Mouse (Mus musculus): ENCODE measurements at regions not wholly inside any gene's neighbourhood (a gene's known extent, or its start where the extent isn't known, plus 50 kb on each side); places are given as distances from the start of the nearest gene placed in this dataset.

DNA sequence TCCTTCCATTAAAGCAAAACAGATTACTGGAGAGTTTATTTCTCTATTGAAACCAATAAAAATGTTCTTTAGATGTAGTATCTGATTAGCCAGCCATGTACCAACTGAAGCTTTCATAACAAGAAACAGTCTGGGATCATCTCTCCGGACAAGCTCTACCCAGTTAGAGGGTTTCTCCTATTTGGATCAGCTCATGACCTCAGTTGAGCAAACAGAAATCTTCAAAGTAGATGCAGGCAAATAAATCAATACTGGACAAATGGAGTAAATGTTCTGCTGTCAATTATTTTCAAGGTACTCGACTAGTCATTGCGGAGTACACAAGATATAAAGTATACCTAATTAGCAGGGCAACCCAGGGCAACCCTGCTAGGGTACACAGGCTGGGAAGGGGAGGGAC lies 67.4 kb downstream of the Avpr1a start:
- no peak for DNase-seq

DNA sequence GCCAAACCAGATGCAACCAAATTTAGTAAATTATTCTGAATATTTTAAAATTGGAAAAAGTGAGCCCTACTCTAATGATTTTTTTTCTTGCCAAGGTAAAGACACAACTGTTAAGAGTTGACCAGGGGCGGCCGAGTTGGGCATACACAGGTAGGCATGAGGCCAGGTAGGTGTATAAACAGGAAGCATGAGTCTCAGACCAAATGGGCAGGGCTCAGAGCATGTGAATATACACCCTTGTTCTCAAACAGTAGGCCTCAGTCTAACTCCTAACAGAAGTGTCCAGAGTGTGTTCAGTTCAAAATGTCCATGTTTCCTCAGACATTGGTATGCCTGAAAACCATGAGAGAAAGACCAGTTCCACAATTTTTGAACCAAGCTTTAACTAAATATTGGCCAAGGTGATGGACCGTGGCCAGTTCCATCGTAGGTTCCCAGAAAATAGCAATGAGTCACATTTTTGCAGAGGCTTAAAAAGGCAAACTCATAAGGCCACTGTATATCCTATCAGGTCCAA lies 71.0 kb downstream of the Avpr1a start:
- DNase-seq: no peak

DNA sequence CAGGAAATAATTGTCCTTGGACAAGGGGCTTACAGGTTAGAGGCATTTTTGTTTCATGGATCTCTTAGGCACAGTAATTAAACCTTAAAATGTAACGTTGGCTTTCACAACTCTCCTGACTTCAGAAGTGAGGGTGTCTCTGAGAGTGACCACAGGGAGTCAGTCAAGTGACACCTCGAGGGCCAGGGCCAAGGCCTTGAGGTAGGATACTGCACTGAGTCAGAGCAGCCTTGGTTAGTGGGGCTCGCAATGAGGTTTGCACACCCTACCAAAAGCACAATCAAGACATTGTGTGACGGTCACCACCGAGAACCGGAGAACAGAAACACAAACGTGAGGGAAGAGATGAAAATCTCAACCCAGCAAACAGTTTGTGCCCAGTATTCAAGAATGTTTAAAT lies 71.7 kb downstream of the Avpr1a start:
- DNase-seq: no peak

DNA sequence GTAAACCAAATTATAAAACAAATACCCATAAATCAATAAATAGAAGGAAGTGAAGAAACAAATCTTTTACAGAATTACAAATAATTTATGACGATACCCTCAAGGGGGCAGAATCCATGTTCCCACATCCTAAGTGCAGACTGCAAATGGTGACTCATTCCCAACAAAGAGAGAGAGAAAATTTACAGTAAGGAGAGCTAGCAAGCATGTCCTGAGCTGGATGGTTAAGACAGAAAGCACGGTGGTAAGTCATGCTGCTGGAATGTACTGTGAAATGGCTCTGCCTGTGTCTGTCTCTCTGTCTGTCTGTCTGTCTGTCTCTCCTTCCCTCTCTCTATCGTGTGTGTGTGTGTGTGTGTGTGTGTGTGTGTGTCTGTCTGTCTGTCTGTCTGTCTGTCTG lies 74.3 kb downstream of the Avpr1a start:
- no peak for DNase-seq

DNA sequence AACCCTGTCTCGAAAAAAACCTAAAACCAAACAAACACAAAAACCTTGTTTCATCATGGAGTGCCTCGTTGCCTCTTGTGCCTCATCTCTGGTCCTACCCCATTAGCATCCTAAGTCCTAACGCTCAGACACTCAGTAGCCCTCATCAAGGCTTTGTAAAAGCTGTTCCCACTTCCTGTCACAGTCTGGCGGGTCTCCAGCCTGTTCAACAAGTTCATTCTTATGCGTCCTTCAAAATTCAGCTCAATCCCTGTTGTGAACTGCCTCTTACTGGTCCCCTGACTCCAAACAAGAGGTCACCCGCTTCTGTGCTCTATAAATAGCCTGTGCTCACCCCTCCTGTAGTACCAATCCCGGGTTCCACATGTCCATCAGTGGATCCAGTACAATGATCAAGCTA lies 77.1 kb downstream of the Avpr1a start:
- no peak for DNase-seq

DNA sequence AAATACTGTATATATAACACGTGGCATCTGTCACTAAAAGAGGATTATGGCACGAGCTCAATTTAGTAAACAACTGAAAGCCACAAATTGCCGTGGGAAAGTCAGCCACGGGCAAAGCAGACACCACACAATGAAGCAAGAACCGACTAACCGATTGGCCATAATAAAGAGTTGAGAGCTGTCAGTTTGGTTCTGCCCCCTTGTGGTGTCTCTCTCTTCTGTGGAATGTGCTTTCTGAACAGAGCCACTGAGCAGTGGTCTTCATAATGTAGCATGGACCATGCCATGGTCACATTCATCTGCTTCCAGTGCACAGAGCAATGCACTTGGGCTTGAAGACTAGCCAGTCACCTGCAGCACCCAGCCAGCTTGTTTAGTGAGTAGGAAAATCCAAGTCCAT lies 77.5 kb downstream of the Avpr1a start:
- DNase-seq: no peak

DNA sequence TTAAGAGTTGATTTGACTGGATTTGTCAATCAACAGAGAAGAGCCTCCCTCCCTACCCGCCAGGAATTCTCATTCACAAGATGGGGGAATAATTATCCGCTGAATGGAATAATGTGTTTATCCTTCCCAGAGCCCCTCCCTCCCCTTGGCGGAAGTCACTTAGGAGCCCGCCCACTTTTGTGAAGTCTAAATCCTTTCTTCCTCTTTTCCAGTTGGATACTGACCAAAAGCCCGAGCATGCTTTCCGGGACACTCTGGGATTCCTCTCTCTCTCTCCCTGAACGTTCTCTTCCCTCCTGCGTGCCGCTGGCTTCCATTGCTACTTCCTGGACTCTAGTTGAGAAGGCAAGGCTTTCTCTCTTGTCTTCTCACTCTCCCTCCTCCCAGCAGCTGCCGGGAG lies 79.9 kb downstream of the Avpr1a start:
- DNase-seq: no peak

DNA sequence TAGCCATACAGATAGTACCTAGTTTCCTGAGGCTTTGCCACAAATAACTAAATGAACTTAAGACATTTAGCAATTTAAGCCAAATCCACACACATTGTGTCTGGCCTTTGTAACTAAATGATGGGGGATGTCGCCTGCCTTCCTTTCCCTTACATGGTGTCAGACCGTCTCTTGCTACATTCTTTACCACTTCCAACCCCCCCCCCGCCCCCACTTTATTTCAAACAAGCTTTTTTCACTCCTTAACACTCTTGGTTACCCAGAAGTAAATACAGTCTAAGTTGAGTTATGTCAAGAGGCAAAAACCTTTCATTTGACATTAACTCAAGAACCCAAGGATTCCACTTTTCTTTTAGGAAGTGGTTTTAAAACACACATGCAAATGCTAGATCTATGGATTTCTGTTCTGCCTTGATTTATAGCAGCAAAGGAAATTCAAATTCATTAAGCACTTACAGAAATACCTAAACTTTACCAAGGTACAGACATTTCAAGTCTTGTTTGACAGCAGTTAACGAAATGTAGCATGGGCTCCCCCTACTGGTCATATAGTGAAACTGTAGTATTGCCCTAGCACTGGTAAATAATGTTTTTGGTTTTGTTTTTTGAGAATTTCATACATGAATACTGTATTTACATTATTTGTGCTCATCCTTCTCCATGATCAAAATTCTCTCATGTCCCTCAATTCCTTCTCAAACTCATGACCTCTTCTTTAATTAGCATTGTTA lies 80.8 kb downstream of the Avpr1a start:
- peak; percentile 16 to 31 for DNase-seq

DNA sequence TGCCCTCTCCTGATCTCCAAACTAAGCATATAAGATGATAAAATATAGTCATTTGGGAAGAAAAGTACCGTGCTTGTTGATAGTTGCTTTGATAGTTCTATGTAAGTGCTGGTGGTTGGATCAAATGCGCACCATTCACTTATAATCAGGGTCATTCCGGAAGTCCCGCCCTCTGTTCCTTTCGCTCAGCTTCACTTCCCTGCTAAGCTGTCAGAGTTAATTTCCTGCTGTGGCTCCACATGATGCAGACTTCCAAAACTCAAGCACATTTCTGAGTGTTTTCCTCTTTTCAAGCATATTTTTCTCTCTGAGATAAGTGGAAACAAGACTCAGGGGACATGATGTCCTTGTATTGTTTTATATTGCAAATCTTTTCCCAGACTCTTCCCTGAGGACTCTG lies 86.4 kb downstream of the Avpr1a start:
- no peak for DNase-seq

DNA sequence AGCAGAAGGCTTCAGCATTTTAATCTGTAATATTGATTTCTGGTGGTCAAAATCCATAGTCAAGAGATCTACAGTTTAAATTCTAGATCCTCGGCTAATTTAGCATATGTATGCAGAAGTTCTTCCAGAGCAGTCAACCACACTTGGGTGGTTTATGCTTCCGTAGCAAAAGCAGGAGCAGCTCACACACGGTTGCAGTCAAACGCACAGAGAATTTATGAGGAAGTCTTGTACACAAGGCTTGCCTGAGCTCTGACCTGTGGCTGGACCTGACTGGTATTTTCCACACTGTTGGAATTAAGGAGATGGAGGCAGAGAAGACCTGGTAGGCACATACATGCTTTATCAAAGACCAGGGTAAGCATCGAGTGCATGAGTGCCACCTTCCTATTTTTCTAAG lies 86.8 kb downstream of the Avpr1a start:
- no peak for DNase-seq

DNA sequence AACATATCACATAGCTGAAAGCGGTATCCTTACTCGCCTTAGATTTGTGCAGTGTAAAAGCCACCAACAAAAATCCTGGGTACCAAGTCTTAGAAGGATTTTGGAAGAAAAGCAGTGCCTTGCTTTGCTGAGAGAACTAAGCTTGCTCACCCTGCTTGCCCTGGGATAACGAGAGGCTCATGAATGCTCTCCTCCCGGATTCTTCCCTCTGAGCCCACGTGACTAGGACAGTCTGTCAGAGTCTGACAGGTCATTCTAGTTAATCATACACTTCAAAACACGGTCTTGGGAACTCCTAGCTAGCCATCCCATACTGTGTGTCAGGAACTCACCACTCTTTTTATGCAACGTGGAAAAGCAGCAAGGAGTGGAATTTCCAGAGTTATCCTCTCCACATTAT lies 91.4 kb downstream of the Avpr1a start:
- DNase-seq: no peak

DNA sequence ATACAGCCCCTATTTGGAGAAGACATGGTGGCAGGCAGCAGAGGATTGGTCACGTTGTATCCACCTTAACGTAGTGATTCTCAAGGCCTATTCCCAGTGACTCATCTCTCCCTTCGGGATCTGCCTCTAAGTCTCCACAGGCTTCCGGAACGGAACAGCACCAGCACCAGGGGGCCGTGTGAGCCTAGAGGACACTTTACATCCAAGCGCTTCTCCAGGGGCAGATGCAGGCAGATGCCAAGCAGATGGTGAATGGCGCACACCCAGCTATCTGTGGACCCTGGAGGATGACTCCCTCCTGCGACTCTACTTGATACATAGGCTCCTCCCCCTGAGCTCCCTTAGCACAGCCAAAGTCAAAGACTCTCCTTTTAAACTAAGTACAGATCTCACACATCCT lies 94.3 kb downstream of the Avpr1a start:
- DNase-seq: no peak

DNA sequence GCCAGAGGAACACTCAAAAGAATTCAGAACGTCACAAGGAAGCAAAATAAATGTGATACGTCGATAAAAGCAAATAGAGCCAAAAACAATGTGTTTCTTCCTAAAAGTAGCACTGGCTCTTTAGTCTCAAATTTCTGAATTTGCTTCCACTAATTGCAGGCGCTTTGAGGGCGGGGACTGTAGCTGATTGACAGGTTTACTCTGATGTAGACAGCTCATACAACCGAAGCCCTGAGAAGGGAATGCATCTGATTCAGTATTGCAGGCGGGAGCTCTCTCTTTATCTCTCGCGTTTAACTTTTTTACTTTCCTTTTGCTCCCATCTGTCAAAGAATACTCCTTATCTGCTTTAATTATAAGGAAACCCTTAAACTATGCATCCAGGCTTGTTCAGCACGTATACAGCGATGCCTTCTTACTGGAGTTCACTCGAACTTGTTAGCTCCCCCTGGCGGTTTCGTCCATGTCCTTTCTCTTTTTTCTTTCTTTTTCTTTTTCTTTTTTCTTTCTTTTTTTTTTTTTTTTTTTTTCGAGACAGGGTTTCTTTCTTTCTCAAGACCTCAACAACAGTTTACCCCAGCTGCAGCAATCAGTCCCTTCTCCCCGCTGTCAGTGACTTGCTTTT lies 95.9 kb downstream of the Avpr1a start:
- DNase-seq: peak; percentile 51 to 54

DNA sequence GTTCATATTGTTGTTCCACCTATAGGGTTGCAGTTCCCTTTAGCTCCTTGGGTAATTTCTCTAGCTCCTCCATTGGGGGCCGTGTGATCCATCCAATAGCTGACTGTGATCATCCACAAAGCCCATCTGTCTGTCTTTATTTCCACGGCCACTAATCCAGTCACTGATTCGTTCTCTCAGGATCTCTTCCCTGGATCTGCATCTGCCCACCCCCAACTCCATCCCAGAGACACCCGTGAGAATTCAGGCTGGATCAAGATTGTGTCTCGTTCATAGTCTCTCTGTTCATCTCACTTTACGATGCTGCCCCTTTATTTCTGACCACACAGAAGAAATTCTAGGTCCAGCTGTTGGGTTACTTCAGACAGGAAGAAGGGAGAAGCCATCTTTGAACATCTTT lies 96.7 kb downstream of the Avpr1a start:
- DNase-seq: no peak

DNA sequence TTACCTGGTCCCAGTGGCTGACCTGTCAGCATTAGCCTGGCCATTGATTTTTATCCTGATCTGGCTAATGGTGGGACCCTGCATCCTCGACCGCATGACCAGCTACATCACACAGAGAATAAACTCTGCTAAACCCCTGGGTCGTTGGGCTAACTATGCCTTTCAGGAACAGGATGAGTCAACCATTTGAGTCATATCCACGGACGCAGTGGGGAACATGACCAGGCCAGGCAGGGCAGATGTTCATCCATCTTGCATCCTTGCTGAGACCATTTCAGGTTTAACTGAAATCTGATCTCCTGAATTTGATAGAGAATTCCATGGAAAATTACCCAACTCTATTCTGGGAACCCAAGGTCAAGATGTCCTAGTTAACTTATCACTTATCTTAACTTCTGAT lies 103.3 kb downstream of the Avpr1a start:
- no peak for DNase-seq

DNA sequence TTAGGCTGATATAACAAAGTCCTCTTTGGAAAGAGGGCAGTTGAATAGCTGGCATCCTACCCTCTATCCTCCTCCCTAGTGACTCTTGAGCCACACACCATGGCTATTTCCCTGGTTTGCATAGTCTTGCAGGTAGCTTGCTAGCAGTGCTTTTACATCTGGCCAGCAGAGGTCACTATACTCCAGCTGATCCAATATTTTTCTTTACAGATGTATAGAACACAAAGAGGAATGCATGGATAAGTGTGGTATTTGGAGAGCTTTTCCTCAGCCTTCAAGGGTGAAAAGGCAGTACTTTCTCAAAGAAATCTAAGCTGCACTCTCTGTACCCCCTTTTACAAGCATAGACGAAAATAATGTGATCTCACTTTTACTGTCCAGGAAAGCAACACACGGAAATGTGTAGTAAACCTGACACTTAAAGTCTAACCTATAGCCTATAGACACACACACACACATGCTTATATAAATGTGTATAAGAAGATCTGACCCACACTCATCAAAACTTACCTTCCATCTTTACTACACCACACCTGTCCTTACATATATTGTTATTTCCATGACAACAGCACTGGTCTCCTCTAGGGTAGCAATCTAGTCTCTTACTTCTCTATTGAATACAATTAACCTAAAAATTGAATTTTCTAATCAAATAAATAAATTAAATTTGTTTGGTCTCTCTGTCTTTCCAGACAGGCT lies 105.0 kb downstream of the Avpr1a start:
- peak; percentile 62 to 69 for DNase-seq

DNA sequence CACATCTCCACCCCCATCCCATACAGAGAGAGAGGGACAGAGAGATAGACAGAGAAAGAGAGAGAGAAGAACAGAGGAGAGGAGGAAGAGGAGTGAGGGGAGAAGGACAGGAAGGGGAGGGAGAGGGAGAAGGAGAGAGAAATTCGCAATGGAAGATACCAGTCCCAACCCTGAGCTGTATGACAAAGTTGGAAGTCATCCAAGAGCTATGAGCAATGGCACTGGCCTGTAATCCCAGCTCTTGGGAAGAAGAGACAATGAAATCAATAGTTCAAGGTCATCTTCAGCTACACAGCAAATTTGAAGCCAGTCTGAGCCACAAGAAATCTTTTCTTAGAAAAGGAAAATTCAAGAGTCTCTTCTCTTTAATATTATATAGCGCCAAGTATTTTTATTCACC lies 105.6 kb downstream of the Avpr1a start:
- no peak for DNase-seq

DNA sequence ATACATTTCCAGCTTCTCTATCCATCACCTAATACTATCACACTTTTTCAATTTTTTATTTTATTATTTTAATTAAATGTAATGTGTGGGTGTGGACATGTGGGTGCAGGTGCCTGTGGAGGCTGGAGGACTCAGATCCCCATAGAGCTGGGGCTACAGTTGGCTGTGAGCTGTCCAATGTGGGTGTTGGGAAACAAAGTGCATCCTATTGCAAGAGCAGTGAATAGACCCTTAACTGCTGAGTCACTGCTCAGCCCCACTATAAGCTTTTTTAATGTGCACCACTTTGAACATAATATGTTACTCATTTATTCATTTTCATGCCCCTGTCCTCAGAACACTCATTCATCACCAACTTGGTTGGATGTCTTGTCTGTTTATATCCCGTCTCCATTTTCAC lies 110.4 kb downstream of the Avpr1a start:
- no peak for DNase-seq

DNA sequence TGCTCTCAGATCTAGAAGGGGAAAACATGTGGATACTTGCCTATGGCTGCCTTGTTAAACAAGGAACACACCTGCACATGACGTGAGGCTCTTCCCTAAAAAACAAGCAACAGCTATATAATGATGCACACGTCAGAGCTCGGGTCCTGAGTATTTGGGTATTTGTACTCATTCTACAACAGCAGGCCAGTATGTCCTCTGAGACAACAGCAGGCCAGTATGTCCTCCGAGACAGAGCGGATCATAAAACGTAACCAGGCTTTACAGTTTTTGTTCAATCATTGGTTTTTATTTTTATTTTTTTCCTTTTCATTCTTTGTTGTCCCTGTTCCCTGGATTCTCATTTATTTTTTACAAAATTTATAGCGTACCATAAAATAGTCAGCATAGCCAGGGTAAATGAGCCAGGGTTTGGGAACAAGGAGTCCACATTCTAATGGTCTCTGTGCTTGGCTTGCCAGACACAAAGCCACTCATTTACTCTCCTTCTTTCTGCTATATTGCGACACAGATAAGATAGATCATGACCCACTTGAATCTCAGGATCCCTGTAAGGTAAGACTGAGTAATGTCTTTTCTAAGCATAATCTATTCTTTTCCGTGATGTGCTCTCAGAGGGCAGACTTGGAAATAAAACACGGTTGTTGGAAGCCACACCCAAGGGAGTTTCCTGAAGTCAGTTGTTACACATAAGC lies 111.8 kb downstream of the Avpr1a start:
- no peak for DNase-seq

DNA sequence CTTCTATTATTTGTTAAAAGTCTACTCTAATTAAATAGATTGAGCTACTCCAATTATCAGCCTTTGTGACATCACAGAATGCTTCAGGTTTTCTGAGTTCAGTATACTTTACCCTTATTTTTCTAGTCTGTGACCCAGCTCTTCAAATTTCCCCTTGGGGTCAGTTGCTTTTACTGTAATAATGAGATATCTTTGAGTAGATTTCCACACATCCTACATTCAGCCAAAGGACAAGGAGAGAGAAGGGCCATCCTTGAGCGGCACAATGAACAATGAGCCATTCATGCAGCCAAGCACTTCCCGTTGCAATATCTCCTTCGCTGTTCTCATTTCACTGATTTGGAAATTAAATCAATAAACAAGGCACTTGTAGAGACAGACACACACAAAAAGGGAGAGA lies 113.6 kb downstream of the Avpr1a start:
- no peak for DNase-seq

DNA sequence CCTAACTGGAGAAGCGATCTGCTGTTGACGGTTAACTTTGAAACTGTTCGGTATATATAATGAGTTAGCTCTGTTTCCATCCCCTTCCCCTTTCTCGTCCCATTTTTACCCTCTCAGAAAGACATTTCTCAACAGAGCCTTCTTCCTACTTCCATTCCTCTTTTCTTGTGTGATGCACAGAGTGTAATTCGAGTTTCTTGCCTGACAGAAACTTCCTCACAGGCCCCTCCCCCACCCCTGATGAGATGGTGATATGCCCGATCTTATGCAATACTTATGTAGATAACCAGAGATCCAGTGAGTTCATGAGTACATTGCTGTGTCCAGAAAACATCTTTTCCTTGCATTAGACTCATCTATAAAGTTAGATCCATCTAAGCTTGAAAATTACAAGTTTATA lies 114.2 kb downstream of the Avpr1a start:
- DNase-seq: no peak

DNA sequence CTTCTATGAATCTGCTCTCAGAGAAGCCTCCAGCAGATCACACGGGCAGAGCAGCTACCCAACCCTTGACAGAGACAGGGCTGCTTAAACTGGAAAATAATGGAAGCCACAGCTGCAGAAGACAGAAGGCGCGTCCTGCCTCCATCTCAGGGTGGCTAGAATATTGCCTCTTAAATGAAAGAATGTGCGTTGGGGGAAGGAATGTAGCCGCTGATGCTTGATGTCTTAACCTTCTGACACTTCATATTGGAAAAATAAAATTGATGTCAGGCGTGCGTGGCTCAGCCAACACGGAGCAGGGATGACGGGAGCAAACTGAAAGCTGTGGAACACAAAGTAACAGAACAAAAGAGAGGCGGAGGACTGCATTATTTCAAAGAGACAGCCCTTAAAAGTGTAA lies 114.6 kb upstream of the Ppm1h start:
- no peak for DNase-seq

DNA sequence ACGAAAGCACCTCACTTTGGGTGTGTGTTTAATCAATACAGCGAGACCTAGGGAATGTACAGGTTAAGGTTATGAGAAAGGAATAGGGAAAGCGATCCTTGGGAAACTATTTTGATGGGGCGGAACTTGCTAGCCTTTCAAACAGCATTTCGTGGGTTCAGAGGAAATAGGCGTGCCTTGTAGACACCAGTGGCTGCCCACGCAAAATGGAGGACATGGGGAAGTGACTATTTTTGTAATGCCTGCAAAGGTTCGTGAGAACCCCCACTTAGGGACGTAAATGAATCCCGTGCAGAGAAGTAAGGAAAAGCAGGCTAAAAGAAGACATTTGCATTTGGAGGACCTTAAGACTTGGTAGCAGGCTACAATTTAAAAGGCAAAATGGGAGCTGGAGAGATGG lies 114.1 kb upstream of the Ppm1h start:
- no peak for DNase-seq

DNA sequence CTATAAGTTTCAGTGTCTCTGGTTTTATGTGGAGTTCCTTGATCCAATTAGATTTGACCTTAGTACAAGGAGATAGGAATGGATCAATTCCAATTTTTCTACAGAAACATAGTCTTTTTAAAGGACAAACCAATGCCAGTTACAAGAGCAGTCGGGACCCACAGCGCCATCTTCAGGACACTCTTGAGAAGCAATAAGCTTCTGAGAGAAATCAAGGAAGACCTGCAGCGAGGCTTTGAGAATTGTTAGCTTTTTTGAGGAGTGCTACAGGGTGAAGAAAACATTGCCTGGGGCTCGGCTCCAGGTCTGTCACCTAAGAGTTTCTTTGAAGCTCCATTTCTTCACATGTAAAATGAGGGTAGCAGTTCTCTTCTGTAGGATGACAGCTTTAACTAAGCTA lies 112.0 kb upstream of the Ppm1h start:
- no peak for DNase-seq
